Mouse (Mus musculus): ENCODE results near the gene Slc41a1. TPM values are rescaled to one million over a fixed set of nuclear protein-coding genes. Genes with fewer than 3 reads are reported as not detected.

Slc41a1 gene
- polyA plus RNA-seq, 2 experiments: 0.83 to 1.3 TPM

GRCm38 (mm10) chr1:131823563-131823962, 3.7 kb upstream of the Slc41a1 start:
- TF ChIP-seq EP300 (IDR thresholded peaks at IDR 0.05; ENCODE audit: low read depth) (no peak), CTCF (IDR thresholded peaks at IDR 0.05; ENCODE audit: low read depth) (no peak)
- DNase-seq (ENCODE audit: low read depth in 3 of 3, low spot score in 3 of 3) (no peak), ATAC-seq (ENCODE audit: insufficient read depth) (no peak)
- Histone ChIP-seq H3K4me1 (replicated peaks; ENCODE audit: control insufficient read depth in 2 of 2, insufficient read depth in 2 of 2, low read length in 1 of 2) (peaks cover 0 to 6% of the 10 kb centered on the region in 2 experiments; a peak in 2 of 4 replicates), H3K9ac (replicated peaks) (no peak overlapping the region), H3K4me3 (ENCODE audit: insufficient read depth in 1 of 2, low read depth in 2 of 2, low read length in 2 of 2) (no peak overlapping the region), H3K36me3 (replicated peaks; ENCODE audit: control insufficient read depth, insufficient read depth, low read depth) (no peaks in the 10 kb centered on the region), H3K4me2 (ENCODE audit: low read depth) (no peak overlapping the region), H3K9me3 (ENCODE audit: control insufficient read depth, low read length) (no peaks in the 10 kb centered on the region), H3K27me3 (ENCODE audit: control insufficient read depth, insufficient read depth, low read length) (no peaks in the 10 kb centered on the region), H3K27ac (no peak overlapping the region)
- 25% methylated on average over 5 of the region's 5 CpGs for WGBS (ENCODE audit: insufficient replicate concordance)

GRCm38 (mm10) chr1:131824528-131825181, 2.6 kb upstream of the Slc41a1 start:
- Histone ChIP-seq H3K36me3 (replicated peaks; ENCODE audit: control insufficient read depth, insufficient read depth, low read depth) (no peaks in the 10 kb centered on the region), H3K4me2 (ENCODE audit: low read depth) (no peak overlapping the region), H3K4me3 (ENCODE audit: insufficient read depth in 1 of 2, low read depth in 2 of 2, low read length in 2 of 2) (no peak overlapping the region), H3K4me1 (replicated peaks; ENCODE audit: control insufficient read depth in 2 of 2, insufficient read depth in 2 of 2, low read length in 1 of 2) (peaks cover 0 to 10% of the 10 kb centered on the region in 2 experiments), H3K9me3 (ENCODE audit: control insufficient read depth, low read length) (no peaks in the 10 kb centered on the region), H3K27me3 (ENCODE audit: control insufficient read depth, insufficient read depth, low read length) (no peaks in the 10 kb centered on the region), H3K27ac (no peak overlapping the region), H3K9ac (replicated peaks) (no peak overlapping the region)
- 66% methylated on average over 11 of the region's 11 CpGs for WGBS (ENCODE audit: insufficient replicate concordance)
- DNase-seq (ENCODE audit: low read depth in 3 of 3, low spot score in 3 of 3) (no peak), ATAC-seq (ENCODE audit: insufficient read depth) (no peak)
- TF ChIP-seq CTCF (IDR thresholded peaks at IDR 0.05; ENCODE audit: low read depth): no peak
- TF ChIP-seq EP300 (IDR thresholded peaks at IDR 0.05; ENCODE audit: low read depth): no peak

DNA sequence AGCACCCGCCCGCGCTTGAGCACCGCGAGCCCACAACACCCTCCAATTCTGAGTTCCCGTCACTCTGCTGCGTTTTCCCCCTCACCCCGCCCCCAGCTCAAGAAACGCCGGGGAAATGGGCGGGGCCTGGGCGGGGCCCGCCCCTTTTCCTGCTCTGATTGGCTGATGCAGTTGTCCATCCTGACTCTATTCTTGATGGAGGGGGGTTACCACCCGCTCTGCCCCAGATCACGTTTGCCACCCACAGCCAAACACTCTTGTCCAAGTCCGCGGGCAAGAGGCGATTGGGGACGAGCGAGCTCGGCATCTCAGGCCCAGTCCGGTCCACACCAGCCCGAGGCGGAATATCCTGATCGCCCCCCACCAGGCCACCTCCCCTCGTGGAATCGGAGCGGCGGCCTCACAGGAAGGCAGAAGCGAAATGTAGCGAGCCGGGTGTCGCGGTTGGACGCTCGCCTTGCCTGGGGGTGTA, 530 bp downstream of the Slc41a1 start:
- peaks cover 0 to 10% of the 10 kb centered on the region in 2 experiments for H3K4me1 ChIP-seq (replicated peaks; ENCODE audit: control insufficient read depth in 2 of 2, insufficient read depth in 2 of 2, low read length in 1 of 2)
- DNase-seq (ENCODE audit: low read depth in 3 of 3, low spot score in 3 of 3) (peak; percentile 78 to 82 (median 81)), ATAC-seq (ENCODE audit: insufficient read depth) (peak; percentile 92)
- H3K27ac ChIP-seq: no peak overlapping the region
- peak overlapping the region; percentile 67 for H3K9ac ChIP-seq (replicated peaks)
- WGBS (ENCODE audit: insufficient replicate concordance): under 1% methylated on average over 35 of the region's 36 CpGs
- no peak for TF ChIP-seq EP300 (IDR thresholded peaks at IDR 0.05; ENCODE audit: low read depth)
- no peak for TF ChIP-seq CTCF (IDR thresholded peaks at IDR 0.05; ENCODE audit: low read depth)
- H3K36me3 ChIP-seq (replicated peaks; ENCODE audit: control insufficient read depth, insufficient read depth, low read depth): no peaks in the 10 kb centered on the region
- no peaks in the 10 kb centered on the region for H3K27me3 ChIP-seq (ENCODE audit: control insufficient read depth, insufficient read depth, low read length)
- peak overlapping the region; percentile 97 for H3K4me2 ChIP-seq (ENCODE audit: low read depth)
- no peaks in the 10 kb centered on the region for H3K9me3 ChIP-seq (ENCODE audit: control insufficient read depth, low read length)
- peak overlapping the region; percentile 72 to 80 for H3K4me3 ChIP-seq (ENCODE audit: insufficient read depth in 1 of 2, low read depth in 2 of 2, low read length in 2 of 2)

DNA sequence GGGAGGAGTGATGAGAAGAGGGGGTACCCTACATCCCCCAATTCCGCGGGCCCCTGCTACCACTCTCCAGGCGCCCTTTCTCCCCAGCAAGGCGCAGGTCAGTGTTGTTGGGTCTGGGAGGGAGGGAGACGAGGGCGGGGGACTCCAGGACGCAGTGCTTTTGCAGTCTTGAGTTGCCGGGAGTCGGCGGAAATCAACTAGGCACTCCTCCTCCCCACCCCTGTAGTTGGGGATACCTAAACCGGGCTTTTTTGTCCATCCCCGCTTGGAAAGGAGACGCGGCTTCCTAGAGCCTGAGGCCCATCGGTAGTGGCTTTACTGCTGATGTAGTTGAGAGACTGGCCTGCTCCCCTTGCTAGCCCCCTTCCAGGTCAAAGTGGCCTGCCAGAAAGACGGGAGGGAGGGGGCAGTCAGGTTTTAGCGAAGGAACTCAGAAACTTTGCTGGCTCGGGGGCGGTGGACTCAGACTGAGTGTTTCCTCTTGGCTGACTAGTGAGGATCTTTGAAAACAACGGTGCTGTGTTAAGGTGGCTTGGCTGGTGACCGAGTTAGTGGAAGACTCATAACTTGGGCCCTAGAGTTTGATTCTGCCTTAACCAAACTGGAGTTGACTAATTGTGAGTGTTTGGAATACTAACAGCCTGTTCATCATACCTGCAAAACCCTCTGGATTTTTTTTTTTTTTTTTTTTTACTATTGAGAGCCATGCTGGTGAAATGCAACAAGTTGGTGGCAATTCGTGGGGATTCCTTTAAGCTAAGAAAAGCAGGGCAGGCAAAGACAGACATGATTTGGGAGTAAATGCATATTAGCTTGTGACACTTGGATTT, 1.2 kb downstream of the Slc41a1 start:
- DNase-seq (ENCODE audit: low read depth in 3 of 3, low spot score in 3 of 3) (peak in 1 of 3 experiments; percentile 16), ATAC-seq (ENCODE audit: insufficient read depth) (peak; percentile 63)
- Histone ChIP-seq H3K9me3 (ENCODE audit: control insufficient read depth, low read length) (no peaks in the 10 kb centered on the region), H3K27ac (no peak overlapping the region), H3K27me3 (ENCODE audit: control insufficient read depth, insufficient read depth, low read length) (no peaks in the 10 kb centered on the region), H3K4me1 (replicated peaks; ENCODE audit: control insufficient read depth in 2 of 2, insufficient read depth in 2 of 2, low read length in 1 of 2) (peaks cover 0 to 10% of the 10 kb centered on the region in 2 experiments), H3K4me3 (ENCODE audit: insufficient read depth in 1 of 2, low read depth in 2 of 2, low read length in 2 of 2) (peak overlapping the region; percentile 72 to 80), H3K4me2 (ENCODE audit: low read depth) (peak overlapping the region; percentile 97), H3K9ac (replicated peaks) (peak overlapping the region; percentile 67), H3K36me3 (replicated peaks; ENCODE audit: control insufficient read depth, insufficient read depth, low read depth) (no peaks in the 10 kb centered on the region)
- 3% methylated on average over 21 of the region's 22 CpGs for WGBS (ENCODE audit: insufficient replicate concordance)
- TF ChIP-seq EP300 (IDR thresholded peaks at IDR 0.05; ENCODE audit: low read depth) (no peak), CTCF (IDR thresholded peaks at IDR 0.05; ENCODE audit: low read depth) (no peak)

DNA sequence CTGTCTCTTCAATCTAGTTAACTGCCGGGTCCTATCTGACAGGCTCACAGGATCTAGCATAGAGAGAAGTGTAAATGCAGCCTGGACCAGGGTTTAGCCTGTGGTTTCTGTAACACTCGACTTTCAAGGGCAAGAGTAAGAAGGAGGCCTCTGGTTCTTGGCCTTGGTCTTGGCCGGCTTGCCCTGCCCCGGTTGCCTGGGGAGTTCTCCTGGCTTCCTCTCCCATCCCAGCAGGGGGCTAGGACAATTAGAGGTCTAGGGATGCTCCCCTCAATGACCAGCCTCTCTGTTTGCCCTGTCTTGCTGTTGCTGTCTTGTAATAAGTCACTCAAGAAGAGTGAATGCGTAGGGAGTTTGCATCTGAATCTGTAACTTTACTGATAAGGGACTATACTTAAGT, 2.0 kb downstream of the Slc41a1 start:
- no peak overlapping the region for H3K9ac ChIP-seq (replicated peaks)
- 43% methylated on average over 5 of the region's 5 CpGs for WGBS (ENCODE audit: insufficient replicate concordance)
- H3K36me3 ChIP-seq (replicated peaks; ENCODE audit: control insufficient read depth, insufficient read depth, low read depth): no peaks in the 10 kb centered on the region
- no peak overlapping the region; a peak in 1 of 4 replicates for H3K4me3 ChIP-seq (ENCODE audit: insufficient read depth in 1 of 2, low read depth in 2 of 2, low read length in 2 of 2)
- H3K4me2 ChIP-seq (ENCODE audit: low read depth): peak overlapping the region; percentile 97; the same call in 1 of the 2 replicates
- no peak overlapping the region for H3K27ac ChIP-seq
- H3K4me1 ChIP-seq (replicated peaks; ENCODE audit: control insufficient read depth in 2 of 2, insufficient read depth in 2 of 2, low read length in 1 of 2): peaks cover 0 to 10% of the 10 kb centered on the region in 2 experiments
- no peaks in the 10 kb centered on the region for H3K9me3 ChIP-seq (ENCODE audit: control insufficient read depth, low read length)
- no peak for ATAC-seq (ENCODE audit: insufficient read depth)
- DNase-seq (ENCODE audit: low read depth in 3 of 3, low spot score in 3 of 3): no peak
- TF ChIP-seq EP300 (IDR thresholded peaks at IDR 0.05; ENCODE audit: low read depth) (no peak), CTCF (IDR thresholded peaks at IDR 0.05; ENCODE audit: low read depth) (no peak)
- H3K27me3 ChIP-seq (ENCODE audit: control insufficient read depth, insufficient read depth, low read length): no peaks in the 10 kb centered on the region

Data from liver, embryonic 14.5 days (tissue).